Mouse (Mus musculus) embryonic facial prominence, embryonic 14.5 days (tissue): ENCODE data around the gene Mettl8. TPM values are rescaled to one million over a fixed set of nuclear protein-coding genes. Genes with fewer than 3 reads are reported as not detected.

Experiments used
- ATAC-seq: fragments of 200-750 bp; cut with Nextera tagmentation; 2 replicates; pipeline ENCODE4 v1.8.0; 2017; ENCODE audit warnings: low read depth, moderate number of reproducible peaks, moderate TSS enrichment
- DNase-seq: peaks from one replicate; pipeline ENCODE4 v3.0.0-alpha.2; 2015; ENCODE audit warnings: low spot score
- H3K27ac ChIP-seq: fragments of 300-500 bp; sonication (generic); replicated peaks from 2 replicates; pipeline ENCODE4 v1.5.1; 2014; ENCODE audit warnings: low read depth, mild to moderate bottlenecking, low read length, moderate library complexity
- H3K27me3 ChIP-seq: fragments of 300-500 bp; sonication (generic); replicated peaks from 2 replicates; pipeline ENCODE4 v1.6.1; 2014; ENCODE audit warnings: low read length; ENCODE audit not compliant: control insufficient read depth, insufficient read depth
- H3K36me3 ChIP-seq: fragments of 300-500 bp; sonication (generic); 2 replicates; pipeline ENCODE4 v1.6.1; 2014; ENCODE audit warnings: low read length, mixed read lengths; ENCODE audit not compliant: control insufficient read depth, insufficient read depth
- H3K4me1 ChIP-seq: fragments of 300-500 bp; sonication (generic); 2 replicates; pipeline ENCODE4 v1.6.1; 2014; ENCODE audit warnings: antibody characterized with exemption, low read length; ENCODE audit not compliant: control insufficient read depth, insufficient read depth
- H3K4me2 ChIP-seq: fragments of 300-500 bp; sonication (generic); 2 replicates; pipeline ENCODE4 v1.6.1; 2014; ENCODE audit warnings: low read depth, mild to moderate bottlenecking, low read length, moderate library complexity, mixed read lengths
- H3K4me3 ChIP-seq: fragments of 300-500 bp; sonication (generic); 2 replicates; pipeline ENCODE4 v1.5.1; 2014; ENCODE audit warnings: low read depth, mild to moderate bottlenecking, low read length
- H3K9ac ChIP-seq: fragments of 300-500 bp; sonication (generic); 2 replicates; pipeline ENCODE4 v1.6.1; 2014; ENCODE audit warnings: low read depth, mild to moderate bottlenecking, low read length, moderate library complexity, mixed read lengths
- H3K9me3 ChIP-seq: fragments of 300-500 bp; sonication (generic); 2 replicates; pipeline ENCODE4 v1.6.1; 2016; ENCODE audit warnings: low read length; ENCODE audit not compliant: control insufficient read depth
- WGBS: fragments of 180-500 bp; shearing (Covaris S2); extraction: QIAGEN DNeasy Blood & Tissue Kit; methylation state at CpG from one replicate; pipeline ENCODE4 v1.1.7; 2014; 5-methylcytosine and 5-hydroxymethylcytosine counted together
- polyA plus RNA-seq: library from polyadenylated mRNA; unstranded; fragments of >200 nt; fragmentation: Nextera tagmentation; extraction: Ambion mirVana; gene quantifications from 2 replicates; pipeline ENCODE4 v1.2.1, GENCODE M21; 2014

The Mettl8 gene
- polyA plus RNA-seq, 1 experiment from 2014 or later = 14.9 TPM

DNA sequence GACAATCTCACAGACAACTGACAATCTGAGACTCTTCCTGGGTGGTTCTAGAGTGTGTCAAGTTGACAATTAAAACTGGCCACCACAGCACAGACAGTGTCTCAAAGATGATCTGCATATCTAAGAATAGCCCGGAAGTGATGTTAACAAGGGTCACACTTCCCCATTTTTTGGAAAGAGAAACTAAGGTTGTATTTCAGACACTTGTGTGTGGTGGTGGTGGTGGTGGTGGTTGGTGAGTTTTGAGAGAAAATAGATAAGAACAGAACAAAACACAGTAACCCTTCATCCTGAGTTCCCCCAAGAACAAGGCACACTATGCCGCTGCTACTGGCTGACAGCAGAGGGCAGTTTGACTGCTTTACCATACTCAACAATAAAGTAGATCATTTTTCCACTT is 90.6 kb downstream of the Mettl8 start:
- Histone ChIP-seq H3K4me3 (no peak overlapping the region), H3K36me3 (peaks cover 11% of the 10 kb centered on the region), H3K4me2 (no peak overlapping the region), H3K27ac (no peak overlapping the region), H3K9me3 (no peaks in the 10 kb centered on the region), H3K4me1 (no peaks in the 10 kb centered on the region), H3K9ac (no peak overlapping the region), H3K27me3 (no peaks in the 10 kb centered on the region)
- DNase-seq = no peak
- no peak for ATAC-seq
- WGBS = 81% methylated on average over 2 of the region's 2 CpGs

DNA sequence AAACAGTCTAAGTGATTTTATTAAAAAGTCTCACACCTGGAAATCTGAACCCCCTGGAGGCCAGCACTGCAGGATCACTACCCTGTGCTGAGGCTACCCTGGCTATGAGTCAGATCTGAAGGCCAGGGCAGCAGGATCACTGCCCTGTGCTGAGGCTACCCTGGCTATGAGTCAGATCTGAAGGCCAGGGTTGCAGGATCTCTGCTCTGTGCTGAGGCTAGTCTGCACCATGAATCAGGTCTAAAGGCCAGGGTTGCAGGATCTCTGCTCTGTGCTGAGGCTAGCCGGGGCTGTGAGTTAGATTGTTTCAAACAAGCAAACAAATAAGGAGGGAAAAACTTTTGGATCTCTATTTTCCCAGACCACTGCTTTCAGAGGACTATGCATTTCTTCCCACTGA is 92.5 kb downstream of the Mettl8 start:
- H3K9ac ChIP-seq = no peak overlapping the region
- H3K27me3 ChIP-seq = no peaks in the 10 kb centered on the region
- no peak for DNase-seq
- H3K9me3 ChIP-seq = no peaks in the 10 kb centered on the region
- no peaks in the 10 kb centered on the region for H3K4me1 ChIP-seq
- H3K4me3 ChIP-seq = no peak overlapping the region
- no peak for ATAC-seq
- peaks cover 11% of the 10 kb centered on the region for H3K36me3 ChIP-seq
- H3K27ac ChIP-seq = no peak overlapping the region
- no peak overlapping the region for H3K4me2 ChIP-seq
- WGBS = 89% methylated on average over 1 of the region's 1 CpGs

DNA sequence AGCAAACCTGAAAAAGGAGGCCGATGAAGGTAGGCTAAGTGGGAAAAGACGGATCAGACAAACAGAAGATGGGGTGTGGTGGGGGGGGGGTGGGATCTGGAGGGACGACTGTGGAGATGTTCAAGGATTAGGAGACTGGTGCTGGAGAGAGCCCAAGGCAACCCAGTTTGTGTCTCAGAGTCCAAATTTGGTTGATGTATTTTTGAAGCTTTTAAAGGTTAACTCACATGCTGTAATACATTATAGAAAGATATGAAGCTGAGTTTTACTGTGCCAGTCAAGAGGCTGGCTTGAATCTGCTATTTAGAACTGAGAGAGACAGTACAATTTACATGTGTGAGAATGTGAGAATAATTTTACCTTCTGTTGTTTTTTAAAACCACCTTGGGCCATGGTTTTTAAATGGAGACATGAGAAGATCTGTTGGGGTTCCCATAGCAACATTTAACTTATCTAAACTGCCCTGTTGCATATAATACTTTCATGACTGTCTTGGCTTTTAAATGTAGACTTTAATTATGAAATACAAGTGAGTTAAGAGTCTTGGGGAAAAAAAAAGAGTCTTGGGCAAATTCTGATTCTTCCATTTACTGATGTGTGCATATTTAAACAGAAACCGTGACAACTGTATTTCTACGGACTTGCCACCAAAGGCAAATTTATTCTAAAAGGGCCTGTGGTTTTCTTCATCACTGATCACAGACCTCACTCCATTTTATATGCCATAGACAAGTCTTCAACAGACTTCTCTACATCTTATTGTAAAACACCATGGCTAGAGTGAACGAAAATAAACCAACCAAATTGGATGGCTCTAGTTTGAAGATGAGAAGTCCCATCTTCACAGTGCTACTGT is 94.1 kb downstream of the Mettl8 start:
- DNase-seq = no peak
- H3K4me2 ChIP-seq = no peak overlapping the region
- H3K4me3 ChIP-seq = no peak overlapping the region
- peaks cover 8% of the 10 kb centered on the region for H3K36me3 ChIP-seq
- no peaks in the 10 kb centered on the region for H3K9me3 ChIP-seq
- H3K27ac ChIP-seq = no peak overlapping the region
- ATAC-seq = no peak
- no peaks in the 10 kb centered on the region for H3K4me1 ChIP-seq
- H3K9ac ChIP-seq = no peak overlapping the region
- WGBS = 77% methylated on average over 6 of the region's 6 CpGs
- H3K27me3 ChIP-seq = no peaks in the 10 kb centered on the region

DNA sequence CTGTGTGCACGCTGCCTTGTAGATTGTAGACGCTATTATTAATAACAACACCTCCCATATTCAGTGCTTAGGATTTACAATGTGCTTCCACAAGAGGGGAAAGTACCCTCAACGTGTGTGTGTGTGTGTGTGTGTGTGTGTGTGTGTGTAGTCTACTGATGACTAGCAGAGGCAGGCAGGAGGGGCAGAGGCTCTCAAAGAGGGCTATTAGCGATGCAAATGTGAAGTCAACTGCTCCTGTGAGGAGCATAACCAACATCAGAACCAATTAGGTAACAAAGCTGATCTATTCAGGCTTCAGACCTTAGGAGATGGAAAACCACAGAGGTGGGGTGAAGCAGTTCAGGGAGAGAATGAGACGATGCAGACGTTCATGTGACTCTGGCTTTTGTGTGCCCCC is 95.3 kb downstream of the Mettl8 start:
- WGBS = 81% methylated on average over 6 of the region's 6 CpGs
- no peaks in the 10 kb centered on the region for H3K4me1 ChIP-seq
- H3K27ac ChIP-seq = no peak overlapping the region
- no peak overlapping the region for H3K9ac ChIP-seq
- H3K27me3 ChIP-seq = no peaks in the 10 kb centered on the region
- no peak overlapping the region for H3K4me3 ChIP-seq
- peaks cover 4% of the 10 kb centered on the region; the same call in 1 of the 2 replicates for H3K36me3 ChIP-seq
- no peak overlapping the region for H3K4me2 ChIP-seq
- DNase-seq (no peak), ATAC-seq (no peak)
- no peaks in the 10 kb centered on the region for H3K9me3 ChIP-seq

DNA sequence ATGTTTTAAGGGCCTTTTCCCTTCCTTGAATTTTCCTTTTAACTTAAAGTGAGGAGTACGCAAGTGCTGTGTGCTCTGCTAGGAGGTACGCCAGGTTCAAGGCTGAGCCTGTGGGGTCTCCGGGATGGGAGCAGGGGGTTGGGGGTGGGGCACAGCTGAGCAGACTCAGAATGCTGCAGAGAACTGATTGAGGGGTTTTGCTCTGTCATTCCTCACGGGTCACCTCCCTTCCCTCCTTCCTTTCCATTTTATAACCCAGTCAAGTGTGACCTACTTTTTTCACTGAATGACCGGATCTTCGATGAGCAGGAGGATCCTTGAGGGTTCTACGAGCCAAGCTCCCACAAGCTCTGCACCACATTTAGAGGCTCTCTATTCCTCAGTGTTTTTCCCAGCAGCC is 96.0 kb downstream of the Mettl8 start:
- no peak for ATAC-seq

DNA sequence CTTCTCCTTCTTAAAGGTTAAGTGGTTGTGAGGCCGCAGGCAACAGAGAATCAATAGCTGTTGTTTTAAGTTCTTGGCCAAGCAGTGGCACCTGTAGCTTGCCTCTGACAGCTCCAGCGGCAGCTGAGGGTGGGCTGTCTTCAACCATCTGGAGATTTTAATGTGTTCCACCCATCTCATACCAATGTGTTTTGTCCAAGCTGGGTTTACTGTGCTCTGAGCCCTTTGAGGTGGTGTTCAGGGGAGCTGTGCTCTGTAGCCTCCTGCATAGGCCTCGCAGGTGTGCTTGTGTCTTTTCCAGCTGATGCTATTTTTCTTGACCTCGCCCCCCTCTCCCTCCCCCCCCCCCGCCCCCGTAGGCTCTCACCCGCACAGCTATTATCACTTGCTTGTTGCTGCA is 96.8 kb downstream of the Mettl8 start:
- 86% methylated on average over 6 of the region's 7 CpGs for WGBS
- Histone ChIP-seq H3K36me3 (no peaks in the 10 kb centered on the region), H3K4me3 (no peak overlapping the region), H3K4me1 (no peaks in the 10 kb centered on the region), H3K9ac (no peak overlapping the region), H3K9me3 (no peaks in the 10 kb centered on the region), H3K27ac (no peak overlapping the region), H3K27me3 (no peaks in the 10 kb centered on the region), H3K4me2 (no peak overlapping the region)
- DNase-seq (no peak), ATAC-seq (no peak)

More for the DNA sequence above, 96.0 kb downstream of the Mettl8 start:
- Histone ChIP-seq H3K9me3 (no peaks in the 10 kb centered on the region), H3K4me3 (no peak overlapping the region), H3K27me3 (no peaks in the 10 kb centered on the region), H3K36me3 (peaks cover under 1% of the 10 kb centered on the region; the same call in 1 of the 2 replicates), H3K4me2 (no peak overlapping the region), H3K9ac (no peak overlapping the region), H3K4me1 (no peaks in the 10 kb centered on the region), H3K27ac (no peak overlapping the region)
- no peak for DNase-seq
- 76% methylated on average over 7 of the region's 7 CpGs for WGBS

DNA sequence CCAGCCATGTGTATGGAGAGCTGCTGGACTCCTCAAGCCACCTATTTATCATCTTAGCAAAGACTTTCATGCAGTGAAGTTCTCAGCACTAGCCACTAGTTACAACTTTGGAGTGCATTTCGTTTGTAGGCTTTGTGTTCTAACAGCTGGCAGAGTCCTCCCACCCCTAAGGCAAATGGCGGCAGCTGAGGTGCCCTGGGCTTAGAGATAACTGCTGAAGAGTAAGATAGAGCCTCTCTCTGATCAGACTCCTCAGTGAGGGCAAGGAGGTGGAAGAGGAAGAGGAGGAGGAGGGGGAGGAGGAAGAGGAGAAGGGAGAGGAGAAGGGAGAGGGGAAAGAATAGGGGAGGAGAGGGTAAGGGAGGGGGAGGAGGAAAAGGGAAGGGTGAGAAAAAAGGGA is 101.8 kb downstream of the Mettl8 start:
- no peaks in the 10 kb centered on the region for H3K27me3 ChIP-seq
- WGBS = 45% methylated on average over 2 of the region's 2 CpGs
- no peak overlapping the region for H3K27ac ChIP-seq
- H3K4me3 ChIP-seq = no peak overlapping the region
- no peaks in the 10 kb centered on the region for H3K9me3 ChIP-seq
- no peak overlapping the region for H3K9ac ChIP-seq
- no peak overlapping the region for H3K4me2 ChIP-seq
- ATAC-seq (no peak), DNase-seq (no peak)
- H3K4me1 ChIP-seq = no peaks in the 10 kb centered on the region
- H3K36me3 ChIP-seq = no peaks in the 10 kb centered on the region

DNA sequence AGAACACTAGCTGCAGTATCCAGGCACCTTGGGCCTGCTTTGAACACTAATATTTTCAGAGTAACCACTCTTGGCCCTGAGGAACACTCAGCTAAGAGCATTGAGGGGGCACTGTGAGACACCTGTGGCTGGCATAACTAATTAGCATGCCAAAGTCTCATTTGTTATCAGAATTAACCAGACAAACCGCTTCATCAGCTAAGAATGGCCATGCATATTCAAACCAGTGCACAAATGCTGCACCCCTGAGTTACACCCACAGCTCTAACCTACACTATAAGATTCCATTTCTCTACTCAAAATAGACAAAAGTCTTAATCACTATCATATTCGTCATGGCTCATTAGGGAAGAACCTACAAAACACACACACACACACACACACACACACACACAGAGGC is 103.4 kb downstream of the Mettl8 start:
- 85% methylated on average over 2 of the region's 2 CpGs for WGBS
- DNase-seq (no peak), ATAC-seq (no peak)
- Histone ChIP-seq H3K27me3 (no peaks in the 10 kb centered on the region), H3K27ac (no peak overlapping the region), H3K9me3 (no peaks in the 10 kb centered on the region), H3K9ac (no peak overlapping the region), H3K4me2 (no peak overlapping the region), H3K4me3 (no peak overlapping the region), H3K4me1 (no peaks in the 10 kb centered on the region), H3K36me3 (no peaks in the 10 kb centered on the region)
